Mouse (Mus musculus) heart, embryonic 15.5 days (tissue): ENCODE measurements around the gene Sdk1. TPM values are rescaled to one million over a fixed set of nuclear protein-coding genes. Genes with fewer than 3 reads are reported as not detected.

ENCODE experiments used
- ATAC-seq: fragments of 200-750 bp; cut with Nextera tagmentation; replicated peaks from 2 replicates; pipeline ENCODE4 v1.8.0; 2017; ENCODE audit warnings: low read depth, moderate TSS enrichment; ENCODE audit not compliant: insufficient number of reproducible peaks, insufficient read depth, low FRiP score
- H3K27ac ChIP-seq: fragments of 300-500 bp; sonication (generic); 2 replicates; pipeline ENCODE4 v1.5.1; 2015; ENCODE audit warnings: mild to moderate bottlenecking, inconsistent platforms
- H3K27me3 ChIP-seq: fragments of 300-500 bp; sonication (generic); 2 replicates; pipeline ENCODE4 v1.6.1; 2015; ENCODE audit warnings: inconsistent platforms
- H3K36me3 ChIP-seq: fragments of 300-500 bp; sonication (generic); 2 replicates; pipeline ENCODE4 v1.6.1; 2015; ENCODE audit warnings: mild to moderate bottlenecking, inconsistent platforms
- H3K4me1 ChIP-seq: fragments of 300-500 bp; sonication (generic); replicated peaks from 2 replicates; pipeline ENCODE4 v1.6.1; 2015; ENCODE audit warnings: inconsistent platforms
- H3K4me2 ChIP-seq: fragments of 300-500 bp; sonication (generic); 2 replicates; pipeline ENCODE4 v1.6.1; 2015; ENCODE audit warnings: inconsistent platforms, mild to moderate bottlenecking, moderate library complexity
- H3K4me3 ChIP-seq: fragments of 300-500 bp; sonication (generic); 2 replicates; pipeline ENCODE4 v1.5.1; 2015; ENCODE audit warnings: mild to moderate bottlenecking, inconsistent platforms
- H3K9ac ChIP-seq: fragments of 300-500 bp; sonication (generic); 2 replicates; pipeline ENCODE4 v1.6.1; 2015; ENCODE audit warnings: mild to moderate bottlenecking, inconsistent platforms
- H3K9me3 ChIP-seq: fragments of 300-500 bp; sonication (generic); replicated peaks from 2 replicates; pipeline ENCODE4 v1.6.1; 2016; ENCODE audit warnings: inconsistent platforms
- WGBS: fragments of 180-500 bp; shearing (Covaris S2); methylation state at CpG from one replicate; pipeline ENCODE4 v1.1.7; 2015; ENCODE audit warnings: mixed read lengths; 5-methylcytosine and 5-hydroxymethylcytosine counted together
- polyA plus RNA-seq: library from polyadenylated mRNA; unstranded; fragments of >200 nt; fragmentation: Nextera tagmentation; extraction: Ambion mirVana; gene quantifications from 2 replicates; pipeline ENCODE4 v1.2.1, GENCODE M21; 2015

The Sdk1 gene
- polyA plus RNA-seq, 1 experiment from 2014 or later, result 1.5 TPM

- no peaks in the 10 kb centered on the region for H3K27me3 ChIP-seq
- peak overlapping the region; percentile 49 for H3K27ac ChIP-seq
- WGBS, result 56% methylated on average over 6 of the region's 6 CpGs
- no peak overlapping the region for H3K9ac ChIP-seq
- H3K4me1 ChIP-seq, result peaks cover 37% of the 10 kb centered on the region
- H3K4me3 ChIP-seq, result no peak overlapping the region
- H3K36me3 ChIP-seq, result no peaks in the 10 kb centered on the region
- H3K9me3 ChIP-seq, result no peaks in the 10 kb centered on the region
- H3K4me2 ChIP-seq, result peak overlapping the region; percentile 50
- no peak for ATAC-seq
Measured at GRCm38 (mm10) chr5:141693716-141694115, 452.4 kb downstream of the Sdk1 start.

GRCm38 (mm10) chr5:141694901-141695300 lies 453.6 kb downstream of the Sdk1 start:
- Histone ChIP-seq H3K27me3 (no peaks in the 10 kb centered on the region), H3K36me3 (no peaks in the 10 kb centered on the region), H3K4me3 (no peak overlapping the region), H3K4me1 (peaks cover 40% of the 10 kb centered on the region), H3K4me2 (no peak overlapping the region), H3K27ac (no peak overlapping the region), H3K9ac (no peak overlapping the region), H3K9me3 (no peaks in the 10 kb centered on the region)
- ATAC-seq, result no peak
- 61% methylated on average over 12 of the region's 12 CpGs for WGBS

GRCm38 (mm10) chr5:141698406-141698805 lies 457.1 kb downstream of the Sdk1 start:
- H3K36me3 ChIP-seq, result no peaks in the 10 kb centered on the region
- no peak overlapping the region for H3K4me3 ChIP-seq
- H3K9ac ChIP-seq, result no peak overlapping the region
- no peaks in the 10 kb centered on the region for H3K9me3 ChIP-seq
- H3K27ac ChIP-seq, result peak overlapping the region; percentile 58; the same call in 1 of the 2 replicates
- WGBS, result 20% methylated on average over 3 of the region's 3 CpGs
- ATAC-seq, result peak; percentile 75; the same call in 1 of the 2 replicates
- peaks cover 16% of the 10 kb centered on the region for H3K4me1 ChIP-seq
- no peak overlapping the region for H3K4me2 ChIP-seq
- no peaks in the 10 kb centered on the region for H3K27me3 ChIP-seq

- Histone ChIP-seq H3K27ac (no peak overlapping the region), H3K36me3 (no peaks in the 10 kb centered on the region), H3K4me1 (no peaks in the 10 kb centered on the region), H3K9me3 (no peaks in the 10 kb centered on the region), H3K27me3 (no peaks in the 10 kb centered on the region), H3K9ac (no peak overlapping the region), H3K4me3 (no peak overlapping the region), H3K4me2 (no peak overlapping the region)
- 81% methylated on average over 3 of the region's 3 CpGs for WGBS
- ATAC-seq, result no peak
Measured at GRCm38 (mm10) chr5:141720751-141721150, 479.5 kb downstream of the Sdk1 start.

- Histone ChIP-seq H3K4me3 (no peak overlapping the region), H3K4me2 (no peak overlapping the region), H3K9ac (no peak overlapping the region), H3K27me3 (no peaks in the 10 kb centered on the region), H3K36me3 (no peaks in the 10 kb centered on the region), H3K4me1 (no peaks in the 10 kb centered on the region), H3K27ac (no peak overlapping the region), H3K9me3 (no peaks in the 10 kb centered on the region)
- ATAC-seq, result no peak
- WGBS, result 56% methylated on average over 2 of the region's 2 CpGs
Measured at GRCm38 (mm10) chr5:141727968-141728367, 486.7 kb downstream of the Sdk1 start.

GRCm38 (mm10) chr5:141730006-141730405 lies 488.7 kb downstream of the Sdk1 start:
- 71% methylated on average over 4 of the region's 4 CpGs for WGBS
- no peak overlapping the region for H3K27ac ChIP-seq
- H3K4me3 ChIP-seq, result no peak overlapping the region
- no peaks in the 10 kb centered on the region for H3K4me1 ChIP-seq
- H3K36me3 ChIP-seq, result no peaks in the 10 kb centered on the region
- no peaks in the 10 kb centered on the region for H3K27me3 ChIP-seq
- no peak overlapping the region for H3K9ac ChIP-seq
- no peak for ATAC-seq
- no peaks in the 10 kb centered on the region for H3K9me3 ChIP-seq
- no peak overlapping the region for H3K4me2 ChIP-seq

- WGBS, result 72% methylated on average over 5 of the region's 5 CpGs
- no peak overlapping the region for H3K9ac ChIP-seq
- ATAC-seq, result no peak
- H3K36me3 ChIP-seq, result no peaks in the 10 kb centered on the region
- H3K27ac ChIP-seq, result no peak overlapping the region
- no peaks in the 10 kb centered on the region for H3K9me3 ChIP-seq
- H3K27me3 ChIP-seq, result no peaks in the 10 kb centered on the region
- H3K4me3 ChIP-seq, result no peak overlapping the region
- H3K4me1 ChIP-seq, result no peaks in the 10 kb centered on the region; the same call in 1 of the 2 replicates
- H3K4me2 ChIP-seq, result no peak overlapping the region
Measured at GRCm38 (mm10) chr5:141738725-141739124, 497.4 kb downstream of the Sdk1 start.

- Histone ChIP-seq H3K9me3 (no peaks in the 10 kb centered on the region), H3K4me2 (no peak overlapping the region), H3K4me1 (peaks cover under 1% of the 10 kb centered on the region), H3K27me3 (no peaks in the 10 kb centered on the region), H3K36me3 (no peaks in the 10 kb centered on the region), H3K4me3 (no peak overlapping the region), H3K9ac (no peak overlapping the region), H3K27ac (no peak overlapping the region)
- no peak for ATAC-seq
- WGBS, result 83% methylated on average over 4 of the region's 4 CpGs
Measured at GRCm38 (mm10) chr5:141748793-141749192, 507.5 kb downstream of the Sdk1 start.

GRCm38 (mm10) chr5:141754278-141754677 lies 513.0 kb downstream of the Sdk1 start:
- 23% methylated on average over 7 of the region's 7 CpGs for WGBS
- Histone ChIP-seq H3K27me3 (no peaks in the 10 kb centered on the region), H3K27ac (no peak overlapping the region), H3K9me3 (no peaks in the 10 kb centered on the region), H3K4me3 (no peak overlapping the region), H3K9ac (no peak overlapping the region), H3K36me3 (no peaks in the 10 kb centered on the region), H3K4me1 (peaks cover 23% of the 10 kb centered on the region), H3K4me2 (no peak overlapping the region)
- no peak for ATAC-seq

- H3K9me3 ChIP-seq, result no peaks in the 10 kb centered on the region
- no peaks in the 10 kb centered on the region for H3K27me3 ChIP-seq
- peak overlapping the region; percentile 28; the same call in 1 of the 2 replicates for H3K4me2 ChIP-seq
- H3K9ac ChIP-seq, result no peak overlapping the region
- no peak overlapping the region for H3K4me3 ChIP-seq
- H3K4me1 ChIP-seq, result peaks cover 28% of the 10 kb centered on the region
- peak; percentile 71 for ATAC-seq
- WGBS, result 11% methylated on average over 8 of the region's 8 CpGs
- H3K27ac ChIP-seq, result peak overlapping the region; percentile 66
- no peaks in the 10 kb centered on the region for H3K36me3 ChIP-seq
Measured at GRCm38 (mm10) chr5:141758885-141759284, 517.6 kb downstream of the Sdk1 start.

GRCm38 (mm10) chr5:141764111-141764510 lies 522.8 kb downstream of the Sdk1 start:
- Histone ChIP-seq H3K36me3 (no peaks in the 10 kb centered on the region), H3K27ac (no peak overlapping the region)
- no peak for ATAC-seq

GRCm38 (mm10) chr5:141768761-141769515 lies 527.6 kb downstream of the Sdk1 start:
- Histone ChIP-seq H3K9ac (no peak overlapping the region), H3K9me3 (no peaks in the 10 kb centered on the region; the same call in 1 of the 2 replicates), H3K4me3 (no peak overlapping the region), H3K4me2 (no peak overlapping the region), H3K4me1 (peaks cover 8% of the 10 kb centered on the region), H3K27me3 (no peaks in the 10 kb centered on the region), H3K27ac (no peak overlapping the region), H3K36me3 (no peaks in the 10 kb centered on the region)
- no peak for ATAC-seq
- 48% methylated on average over 10 of the region's 10 CpGs for WGBS

More at GRCm38 (mm10) chr5:141764111-141764510, 522.8 kb downstream of the Sdk1 start:
- peaks cover 16% of the 10 kb centered on the region for H3K4me1 ChIP-seq
- 87% methylated on average over 6 of the region's 6 CpGs for WGBS
- H3K9me3 ChIP-seq, result no peaks in the 10 kb centered on the region
- H3K4me3 ChIP-seq, result no peak overlapping the region
- H3K4me2 ChIP-seq, result no peak overlapping the region
- H3K27me3 ChIP-seq, result no peaks in the 10 kb centered on the region
- no peak overlapping the region for H3K9ac ChIP-seq
